Mouse (Mus musculus) right cerebral cortex, postnatal 36 days (tissue): ENCODE results near the gene Kcna2.

ENCODE experiments used
- DNase-seq, 2 experiments: peaks; one replicate each; pipeline ENCODE4 v3.0.0; 2022; ENCODE audit warnings: low spot score in 2 of 2, mixed read lengths in 1 of 2

Gene Kcna2

GRCm38 (mm10) chr3:107150872-107151540 is 50.1 kb downstream of the Kcna2 start:
- no peak for DNase-seq

- DNase-seq = no peak
Measured at GRCm38 (mm10) chr3:107153772-107154655, 53.1 kb downstream of the Kcna2 start.

GRCm38 (mm10) chr3:107158856-107159255 is 57.9 kb downstream of the Kcna2 start:
- DNase-seq = no peak

GRCm38 (mm10) chr3:107159418-107159817 is 58.5 kb downstream of the Kcna2 start:
- DNase-seq = no peak

- peak; percentile 28 to 30 for DNase-seq
Measured at GRCm38 (mm10) chr3:107159859-107160324, 58.9 kb downstream of the Kcna2 start.

- DNase-seq = no peak
Measured at GRCm38 (mm10) chr3:107162741-107163140, 61.8 kb downstream of the Kcna2 start.
